Comparison of ENCODE assay signal across 7 mouse cellular contexts in genomic region chr4:128804426-128805149, GRCm38 (mm10). TPM values are rescaled to one million over a fixed set of nuclear protein-coding genes. Genes with fewer than 3 reads are reported as not detected.
DNase-seq lines count a peak whose midpoint lies in the region; ATAC-seq and TF ChIP-seq lines count a peak whose summit lies in the region.

No protein-coding gene starts in this region.

- peak overlapping the region; percentile 90 for H3K4me2 ChIP-seq in hindbrain, embryonic 15.5 days

- ATAC-seq in hindbrain, embryonic 15.5 days (ENCODE audit: low FRiP score, low read depth), result no peak

- peak overlapping the region; percentile 76 for H3K4me3 ChIP-seq in spleen, adult 2 months (ENCODE audit: extremely low read depth, insufficient read depth, insufficient read length)
- H3K4me3 ChIP-seq in embryonic facial prominence, embryonic 10.5 days, result peak overlapping the region; percentile 91
- H3K4me3 ChIP-seq in hindbrain, embryonic 15.5 days, result peak overlapping the region; percentile 78
- peak overlapping the region; percentile 80 for H3K4me3 ChIP-seq in macrophage (ENCODE audit: inconsistent target)

- H3K27me3 ChIP-seq in spleen, adult 2 months (ENCODE audit: control insufficient read depth, insufficient read depth, low read length), result no peaks in the 10 kb centered on the region
- H3K27me3 ChIP-seq in embryonic facial prominence, embryonic 10.5 days (replicated peaks; ENCODE audit: low read depth, poor library complexity, severe bottlenecking), result no peaks in the 10 kb centered on the region
- no peaks in the 10 kb centered on the region for H3K27me3 ChIP-seq in hindbrain, embryonic 15.5 days

- H3K27ac ChIP-seq in spleen, adult 2 months (ENCODE audit: insufficient read depth, low read length), result peak overlapping the region; percentile 37; the same call in 1 of the 2 replicates
- peak overlapping the region; percentile 99 for H3K27ac ChIP-seq in embryonic facial prominence, embryonic 10.5 days (replicated peaks)
- peak overlapping the region; percentile 95 for H3K27ac ChIP-seq in hindbrain, embryonic 15.5 days (replicated peaks)
- H3K27ac ChIP-seq in macrophage, result peak overlapping the region; percentile 67

- H3K4me1 ChIP-seq in spleen, adult 2 months (ENCODE audit: control insufficient read depth, insufficient read depth, insufficient read length), result peaks cover 11% of the 10 kb centered on the region; the same call in 1 of the 2 replicates
- H3K4me1 ChIP-seq in embryonic facial prominence, embryonic 10.5 days, result peaks cover 67% of the 10 kb centered on the region
- peaks cover 54% of the 10 kb centered on the region for H3K4me1 ChIP-seq in hindbrain, embryonic 15.5 days (replicated peaks)

- intact Hi-C loops in gastrocnemius, postnatal 36 days (cut with DNase I), result no loop called here

- TF ChIP-seq CTCF in spleen, adult 2 months (IDR thresholded peaks at IDR 0.05; ENCODE audit: extremely low read depth, insufficient read depth, insufficient read length, insufficient replicate concordance), result no peak

- DNase-seq in spleen, adult 2 months (ENCODE audit: low read depth in 1 of 2, low spot score in 2 of 2), result no peak
- DNase-seq in spleen, postnatal 36 days (ENCODE audit: low spot score in 2 of 2), result no peak
- DNase-seq in embryonic facial prominence, embryonic 10.5 days (ENCODE audit: low spot score), result peak; percentile 54
- DNase-seq in urinary bladder, adult 2 months (ENCODE audit: low spot score), result no peak
- DNase-seq in gastrocnemius, postnatal 36 days, result no peak

- peaks cover 59% of the 10 kb centered on the region for H3K79me2 ChIP-seq in macrophage (ENCODE audit: inconsistent target)

- H3K36me3 ChIP-seq in spleen, adult 2 months (ENCODE audit: control insufficient read depth, insufficient read depth, low read length), result no peaks in the 10 kb centered on the region
- peaks cover 32% of the 10 kb centered on the region for H3K36me3 ChIP-seq in embryonic facial prominence, embryonic 10.5 days (replicated peaks)
- H3K36me3 ChIP-seq in hindbrain, embryonic 15.5 days, result no peaks in the 10 kb centered on the region
- H3K36me3 ChIP-seq in macrophage (ENCODE audit: inconsistent target), result no peaks in the 10 kb centered on the region

- WGBS in spleen, adult 2 months, result 10% methylated on average over 6 of the region's 6 CpGs
- 4% methylated on average over 6 of the region's 6 CpGs for WGBS in embryonic facial prominence, embryonic 10.5 days
- 1% methylated on average over 6 of the region's 6 CpGs for WGBS in hindbrain, embryonic 15.5 days
- WGBS in macrophage (ENCODE audit: missing documents), result 28% methylated on average over 5 of the region's 6 CpGs

- H3K9me3 ChIP-seq in embryonic facial prominence, embryonic 10.5 days, result no peaks in the 10 kb centered on the region
- H3K9me3 ChIP-seq in hindbrain, embryonic 15.5 days, result no peaks in the 10 kb centered on the region

- no peak for TF ChIP-seq POLR2A in spleen, adult 2 months (IDR thresholded peaks at IDR 0.05; ENCODE audit: low read depth, low read length)

- H3K9ac ChIP-seq in hindbrain, embryonic 15.5 days, result peak overlapping the region; percentile 91

RNA-seq across cellular contexts. Expression of gene Zfp362, which starts 1.3 kb away (rescaled TPM):
- 52.7 and 69.3 TPM in 2 replicates for polyA plus RNA-seq in spleen, adult 2 months (2012; rRNA removed)
- polyA plus RNA-seq in embryonic facial prominence, embryonic 10.5 days (2016; fragmentation: Nextera tagmentation; extraction: Ambion mirVana), result 38.7 and 39.0 TPM in 2 replicates
- polyA plus RNA-seq in hindbrain, embryonic 15.5 days (2015; fragmentation: Nextera tagmentation; extraction: Ambion mirVana), result 33.6 and 36.7 TPM in 2 replicates
- total RNA-seq in macrophage (2018; cell fraction: chromatin; rRNA removed), result 10 to 100 TPM in 14 of 26 experiments, 1 to 10 TPM in 12; 1.9 to 23.4 (median 10.7) TPM
- total RNA-seq in macrophage (2018; cell fraction: cytosol; rRNA removed), result 10 to 100 TPM in 25 of 26 experiments, 1 to 10 TPM in 1; 8.2 to 30.2 (median 19.3) TPM
- total RNA-seq in macrophage (2018; cell fraction: nucleus; rRNA removed), result 10 to 100 TPM in 15 of 26 experiments, 1 to 10 TPM in 11; 4.0 to 31.8 (median 12.7) TPM
- 19.1 to 32.8 TPM (median 21.2 TPM) in 3 replicates for polyA plus RNA-seq in macrophage (2018)
- 14.0 and 24.4 TPM in 2 replicates for polyA plus RNA-seq in urinary bladder, adult 2 months (2012; rRNA removed)
- total RNA-seq in gastrocnemius, postnatal 36 days (2021), result 10 to 100 TPM in 1 of 2 experiments, 1 to 10 TPM in 1; 8.4 to 10.4 TPM

RNA-seq across cellular contexts. Expression of gene A3galt2, which starts 49.4 kb away (rescaled TPM):
- 0.41 TPM in 2 replicates for polyA plus RNA-seq in spleen, adult 2 months (2012; rRNA removed)
- polyA plus RNA-seq in embryonic facial prominence, embryonic 10.5 days (2016; fragmentation: Nextera tagmentation; extraction: Ambion mirVana), result 0.09 and 0.12 TPM in 2 replicates
- 0.18 and 0.24 TPM in 2 replicates for polyA plus RNA-seq in hindbrain, embryonic 15.5 days (2015; fragmentation: Nextera tagmentation; extraction: Ambion mirVana)
- 1 to 10 TPM in 8 of 26 experiments, under 1 TPM in 16, not detected in 2; 0.29 to 4.8 (median 0.82) TPM for total RNA-seq in macrophage (2018; cell fraction: chromatin; rRNA removed)
- under 1 TPM in 7 of 26 experiments, not detected in 19; 0.03 to 0.08 (median 0.06) TPM for total RNA-seq in macrophage (2018; cell fraction: cytosol; rRNA removed)
- total RNA-seq in macrophage (2018; cell fraction: nucleus; rRNA removed), result 1 to 10 TPM in 10 of 26 experiments, under 1 TPM in 15, not detected in 1; 0.15 to 7.2 (median 0.74) TPM
- not detected in 3 replicates for polyA plus RNA-seq in macrophage (2018)
- 0.28 and 0.33 TPM in 2 replicates for polyA plus RNA-seq in urinary bladder, adult 2 months (2012; rRNA removed)
- under 1 TPM; 0.10 to 0.20 TPM for total RNA-seq in gastrocnemius, postnatal 36 days (2021)

Comparison
In these comparisons a context has a peak if more than half of its experiments do, and no peak if none do; other contexts are left out.
1. H3K27ac ChIP-seq: peak in every context shown above with its lines; median percentile 99 in embryonic facial prominence, embryonic 10.5 days; 95 in hindbrain, embryonic 15.5 days; 67 in macrophage; 37 in spleen, adult 2 months.